Mouse (Mus musculus) urinary bladder, postnatal 36 days (tissue): ENCODE measurements around the gene Mad2l1bp.

ENCODE experiments used
- DNase-seq, 2 experiments: peaks; one replicate each; pipeline ENCODE4 v3.0.0; 2022; ENCODE audit warnings: low spot score in 2 of 2, mixed read lengths in 1 of 2

The Mad2l1bp gene

DNA sequence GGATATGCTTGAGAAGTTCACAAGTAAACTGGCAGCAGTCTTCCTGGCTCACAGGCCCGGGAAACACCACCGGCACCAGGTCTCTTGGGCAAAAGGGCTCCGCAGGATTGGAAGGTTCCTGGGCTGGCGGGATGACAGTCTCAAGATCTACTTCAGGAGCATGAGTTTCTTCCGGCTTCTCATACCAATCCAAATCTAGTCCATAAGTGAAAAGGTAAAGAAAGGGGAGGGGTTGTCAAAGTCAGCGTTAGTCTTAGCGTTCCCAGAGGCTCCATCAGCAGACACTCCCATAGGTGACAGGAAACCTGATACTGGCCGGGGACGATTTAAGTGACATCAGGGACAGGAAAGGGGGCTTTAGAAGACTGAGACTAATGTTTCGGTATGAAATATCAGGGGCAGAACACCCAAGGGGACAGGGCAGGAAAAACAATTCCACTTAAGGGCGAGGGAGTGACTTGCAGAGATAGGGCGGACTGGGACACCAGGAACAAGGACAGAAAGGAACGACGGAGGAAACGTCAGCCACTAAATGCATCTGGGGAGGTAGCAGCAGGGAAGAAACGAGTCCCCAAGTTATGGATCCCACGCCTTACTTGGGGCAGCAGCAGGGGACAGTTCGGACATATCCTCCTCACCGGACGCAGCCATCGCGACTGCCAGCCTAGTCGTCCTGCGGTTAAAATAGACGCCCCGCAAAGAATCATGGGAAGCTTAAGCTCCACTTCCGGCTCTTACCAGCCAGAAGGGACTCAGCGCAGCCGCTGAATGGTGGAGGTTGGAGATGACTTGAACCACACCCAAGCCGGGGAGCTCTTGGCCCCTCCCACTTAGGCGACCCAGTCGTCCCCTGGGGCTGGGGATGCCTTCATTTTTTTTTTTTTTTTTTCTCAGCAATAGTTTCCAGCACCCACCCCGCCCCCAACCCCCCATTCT, at the start of gene Mad2l1bp:
Gene Mad2l1bp, minus strand, starts transcription at position 707 of the 936 bp plus-strand sequence.
- peak; percentile 75 to 87 for DNase-seq

DNA sequence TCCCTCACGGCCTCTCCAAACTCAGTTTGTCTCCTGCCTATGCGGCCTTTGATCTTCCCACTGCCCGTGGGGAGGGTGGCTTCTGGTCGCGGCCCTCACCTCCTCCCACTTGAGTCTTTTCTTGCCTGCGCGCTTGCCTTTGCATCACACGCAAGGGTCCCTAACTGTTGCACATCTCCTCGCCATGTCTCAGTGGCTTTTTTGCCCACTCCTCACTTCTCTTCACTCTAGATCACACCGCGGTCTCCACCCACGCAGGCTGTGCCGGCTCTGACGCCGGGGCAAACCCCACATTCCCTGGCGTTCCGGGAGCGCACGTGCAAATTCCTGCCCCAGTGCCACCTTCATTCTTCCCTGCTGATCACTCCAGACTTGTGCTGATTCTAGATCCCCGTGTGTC, 49.7 kb upstream of the Mad2l1bp start:
- DNase-seq = no peak

- DNase-seq = peak; percentile 89 to 93
Observed at GRCm38 (mm10) chr17:46202421-46203071, 49.2 kb upstream of the Mad2l1bp start, which contains the start of the genes Polh and Xpo5. Gene Polh, minus strand, starts transcription at chr17:46202645. Gene Xpo5, plus strand, starts transcription at chr17:46202782.

- no peak for DNase-seq
Observed at GRCm38 (mm10) chr17:46201151-46201550, 47.8 kb upstream of the Mad2l1bp start.

GRCm38 (mm10) chr17:46188829-46189228, 35.5 kb upstream of the Mad2l1bp start:
- no peak for DNase-seq

- no peak for DNase-seq
Observed at GRCm38 (mm10) chr17:46182273-46182672, 28.9 kb upstream of the Mad2l1bp start.

- DNase-seq = no peak
Observed at GRCm38 (mm10) chr17:46170538-46170937, 17.2 kb upstream of the Mad2l1bp start.

- no peak for DNase-seq
Observed at GRCm38 (mm10) chr17:46168768-46169167, 15.4 kb upstream of the Mad2l1bp start.

DNA sequence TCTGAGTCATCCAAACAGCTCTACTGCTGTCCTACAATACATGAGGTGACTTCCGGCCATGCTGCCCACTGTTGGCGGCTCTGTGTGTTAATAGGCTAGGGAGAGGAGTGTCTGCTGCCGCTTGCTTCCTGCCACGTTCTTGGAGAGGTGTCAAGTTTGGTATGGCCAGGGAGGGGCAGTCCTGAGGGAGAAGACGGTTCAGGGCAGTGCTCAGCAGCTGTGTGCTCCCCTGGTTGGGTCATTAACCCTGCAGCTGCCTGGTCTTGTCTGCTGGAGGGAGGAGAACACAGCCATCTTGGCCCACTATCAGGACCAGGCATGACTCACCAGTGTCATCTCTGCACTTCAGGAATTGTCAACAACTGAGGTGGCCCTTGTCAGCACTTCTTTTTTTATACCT, 15.0 kb upstream of the Mad2l1bp start:
- no peak for DNase-seq

- no peak for DNase-seq
Observed at GRCm38 (mm10) chr17:46167014-46167413, 13.7 kb upstream of the Mad2l1bp start.

- no peak for DNase-seq
Observed at GRCm38 (mm10) chr17:46166270-46166669, 12.9 kb upstream of the Mad2l1bp start.

DNA sequence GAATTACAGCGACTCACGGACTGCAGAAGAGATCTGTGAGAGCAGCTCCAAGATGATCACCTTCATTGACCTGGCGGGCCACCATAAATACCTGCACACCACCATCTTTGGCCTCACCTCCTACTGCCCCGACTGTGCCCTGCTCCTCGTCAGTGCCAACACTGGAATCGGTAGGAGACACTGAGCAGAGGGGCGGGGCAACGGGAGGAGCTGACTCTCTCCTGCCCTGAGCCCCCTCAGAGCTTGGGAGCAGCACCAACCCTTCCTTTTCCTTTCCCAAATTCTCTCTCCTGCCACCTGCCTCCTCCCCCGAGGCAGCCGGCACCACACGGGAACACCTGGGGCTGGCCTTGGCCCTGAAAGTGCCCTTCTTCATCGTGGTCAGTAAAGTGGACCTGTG, 12.1 kb upstream of the Mad2l1bp start:
- DNase-seq = no peak

- DNase-seq = no peak
Observed at GRCm38 (mm10) chr17:46164791-46165190, 11.4 kb upstream of the Mad2l1bp start.

DNA sequence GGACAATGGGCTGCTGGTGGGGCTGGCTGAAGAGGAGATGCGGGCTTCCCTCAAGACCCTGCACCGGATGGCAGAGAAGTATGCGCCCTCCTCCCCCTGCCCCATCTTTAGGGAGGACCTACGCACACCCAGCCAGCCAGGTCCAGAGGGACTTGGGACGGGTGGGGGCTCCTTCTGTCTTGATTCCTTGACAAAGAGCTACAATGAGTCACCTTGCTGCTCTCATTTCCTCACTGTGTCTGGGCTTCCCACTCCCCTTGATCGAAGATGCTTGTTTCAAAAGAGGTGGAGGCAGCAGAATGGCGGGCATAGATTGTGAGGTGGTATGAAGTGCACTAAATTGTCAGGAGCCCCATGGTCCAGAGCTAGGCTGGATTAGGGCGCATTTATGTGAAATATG, 10.9 kb upstream of the Mad2l1bp start:
- no peak for DNase-seq

- DNase-seq = no peak
Observed at GRCm38 (mm10) chr17:46162951-46163421, 9.6 kb upstream of the Mad2l1bp start.

DNA sequence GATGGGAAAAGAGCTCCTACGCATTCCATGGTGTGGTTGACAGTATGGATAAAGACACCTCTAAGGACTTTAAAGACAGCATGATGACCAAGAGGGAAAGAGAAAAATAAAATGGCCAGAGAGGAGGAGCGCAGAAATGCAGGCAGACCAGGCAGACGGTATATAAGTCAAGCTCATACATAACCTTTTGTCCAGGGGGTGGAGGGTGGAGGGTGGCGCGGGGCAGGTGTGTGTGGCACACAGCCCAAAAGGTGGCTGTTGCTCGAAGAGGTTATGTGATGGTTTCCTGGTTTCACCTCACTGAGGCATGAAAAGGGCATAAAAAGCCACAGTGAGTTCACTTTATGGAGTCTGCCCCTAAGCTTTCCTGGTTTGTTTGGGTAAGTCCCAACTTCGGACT, 9.2 kb upstream of the Mad2l1bp start:
- DNase-seq = no peak

DNA sequence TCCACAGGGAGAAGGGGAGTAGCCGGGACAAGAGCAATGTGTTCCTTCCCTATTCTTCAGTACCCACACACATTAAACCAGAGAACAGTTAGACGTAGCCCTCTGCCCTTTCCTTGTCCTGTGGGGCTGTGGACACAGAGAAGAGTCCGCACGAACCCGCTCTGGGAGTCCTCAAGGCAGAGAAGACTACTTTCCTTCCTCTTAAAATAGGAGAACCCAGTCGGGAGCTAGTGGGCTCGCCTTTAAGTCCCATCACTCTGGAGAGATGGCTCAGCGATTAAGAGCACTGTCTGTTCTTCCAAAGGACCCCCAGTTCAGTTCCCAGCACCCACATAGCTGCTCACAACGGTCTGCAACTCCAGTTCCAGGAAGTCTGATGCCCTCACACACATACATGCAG, 8.4 kb upstream of the Mad2l1bp start:
- no peak for DNase-seq

DNA sequence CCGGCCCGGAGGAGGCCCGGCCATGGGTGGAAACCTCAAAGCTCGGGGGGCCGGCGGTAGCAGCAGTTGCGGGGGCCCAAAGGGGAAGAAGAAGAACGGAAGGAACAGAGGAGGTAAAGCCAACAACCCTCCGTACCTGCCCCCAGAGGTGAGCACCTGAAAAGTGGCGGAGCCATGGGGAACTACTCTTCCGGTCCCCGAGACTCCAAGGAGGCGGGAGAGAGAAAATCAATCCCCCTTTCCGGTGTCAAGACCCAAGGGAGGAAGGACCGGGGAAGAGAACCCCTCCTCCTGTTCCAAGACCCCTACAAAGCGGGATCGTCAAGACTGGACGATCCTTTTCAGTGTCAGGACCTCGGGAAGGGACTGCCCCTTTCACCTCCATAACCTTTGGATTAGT, 7.8 kb upstream of the Mad2l1bp start:
- DNase-seq = no peak

- peak; percentile 85 to 94 for DNase-seq
Observed at GRCm38 (mm10) chr17:46160686-46161085, 7.3 kb upstream of the Mad2l1bp start, which contains the start of gene Gtpbp2. Gene Gtpbp2, plus strand, starts transcription at chr17:46161032.

DNA sequence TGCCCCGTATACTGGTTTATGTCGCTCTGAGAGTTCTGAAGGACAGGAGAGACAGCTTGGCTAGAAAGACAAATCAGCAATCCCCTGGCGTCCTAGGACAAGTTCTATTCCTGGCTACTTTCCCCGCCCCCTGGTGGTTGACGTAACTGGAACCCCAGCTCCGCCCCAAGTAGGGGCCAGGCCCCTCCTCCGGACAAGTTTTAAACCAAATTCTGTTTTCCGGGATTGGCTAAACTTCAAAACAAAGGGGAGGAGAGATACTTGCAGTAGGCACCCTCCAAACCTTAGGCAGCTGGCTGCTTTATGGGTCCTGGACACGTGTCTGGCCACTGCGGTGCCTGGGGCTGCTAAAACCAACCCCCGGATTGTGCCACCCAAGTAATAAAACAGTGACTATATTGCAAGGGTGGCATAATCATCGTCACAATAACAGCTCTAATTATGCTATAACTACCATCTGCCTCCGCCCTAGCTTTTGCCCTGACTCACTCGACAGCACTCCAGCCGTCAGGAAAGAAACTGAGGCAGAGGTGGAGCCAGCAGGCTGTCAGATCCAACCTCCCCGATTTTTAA, 6.8 kb upstream of the Mad2l1bp start:
- peak; percentile 91 to 92 for DNase-seq

DNA sequence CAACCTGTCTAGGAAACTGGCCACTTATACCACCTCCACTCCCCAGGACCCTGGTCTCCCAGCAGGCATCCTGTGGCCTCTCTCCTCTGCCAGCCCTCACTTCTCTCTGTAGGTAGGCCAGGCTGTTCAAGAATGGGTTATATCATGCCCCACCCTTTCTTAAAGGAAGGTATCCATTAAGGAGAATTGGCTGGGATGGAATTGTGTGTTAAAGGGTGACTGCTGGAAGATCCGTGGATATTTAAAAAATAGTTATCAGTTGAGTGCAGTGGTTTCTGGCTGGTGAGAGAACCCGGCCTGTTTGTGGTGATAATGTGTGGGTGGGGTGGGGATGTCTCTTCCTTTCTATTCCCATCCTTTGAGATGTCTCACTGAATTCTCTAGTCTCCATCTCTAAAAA, 5.9 kb upstream of the Mad2l1bp start:
- DNase-seq = no peak

DNA sequence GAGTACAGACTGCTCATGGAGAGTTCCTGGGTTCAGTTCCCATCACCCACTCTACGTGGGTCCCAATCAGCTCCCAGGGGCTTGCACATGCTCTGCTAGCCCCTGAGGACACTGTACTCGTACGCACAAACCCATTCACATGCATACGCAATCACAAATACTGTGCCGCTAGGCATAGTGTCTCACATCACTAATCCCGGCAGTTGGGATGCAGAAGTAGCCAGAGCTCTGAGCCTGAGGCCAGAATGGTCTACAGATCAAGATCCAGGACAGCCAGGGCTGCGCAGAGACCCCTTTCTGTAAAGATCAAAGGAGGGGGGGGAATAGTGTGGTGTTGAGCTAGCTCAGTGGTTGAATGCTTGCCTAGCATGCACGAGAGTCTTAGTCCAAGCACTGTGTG, 3.8 kb upstream of the Mad2l1bp start:
- no peak for DNase-seq
